Mouse (Mus musculus) right cerebral cortex, postnatal 14 days (tissue): Measurements from ENCODE around the gene Slc36a2.

Experiments used
- DNase-seq: peaks from one replicate; pipeline ENCODE4 v3.0.0; 2022

Gene Slc36a2

GRCm38 (mm10) chr11:55184733-55185291 is at the start of gene Slc36a2:
Slc36a2 (minus strand) TSS chr11:55185077.
- no peak for DNase-seq

DNA sequence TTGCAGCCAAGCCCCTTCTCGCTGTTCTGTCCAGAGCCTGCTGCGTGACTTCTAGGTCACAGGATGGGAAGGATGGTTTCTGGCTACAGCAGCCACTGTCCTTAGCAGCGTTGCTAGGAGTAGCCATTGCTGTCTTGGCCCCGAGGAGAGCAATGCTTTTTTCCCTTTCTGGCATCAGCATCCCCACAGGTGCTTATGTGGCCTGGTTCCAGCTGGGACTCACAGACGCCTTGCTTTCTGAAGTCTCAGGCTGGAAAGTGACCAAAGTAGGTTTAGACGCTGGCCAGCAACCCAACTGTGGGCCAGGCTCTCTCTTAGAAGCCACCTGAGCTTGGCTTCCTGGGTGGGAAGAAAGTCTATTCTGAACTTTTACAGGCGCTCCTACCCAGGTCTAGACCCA is 49.4 kb upstream of the Slc36a2 start:
- DNase-seq, result no peak

GRCm38 (mm10) chr11:55231034-55231433 is 46.2 kb upstream of the Slc36a2 start:
- DNase-seq, result no peak

DNA sequence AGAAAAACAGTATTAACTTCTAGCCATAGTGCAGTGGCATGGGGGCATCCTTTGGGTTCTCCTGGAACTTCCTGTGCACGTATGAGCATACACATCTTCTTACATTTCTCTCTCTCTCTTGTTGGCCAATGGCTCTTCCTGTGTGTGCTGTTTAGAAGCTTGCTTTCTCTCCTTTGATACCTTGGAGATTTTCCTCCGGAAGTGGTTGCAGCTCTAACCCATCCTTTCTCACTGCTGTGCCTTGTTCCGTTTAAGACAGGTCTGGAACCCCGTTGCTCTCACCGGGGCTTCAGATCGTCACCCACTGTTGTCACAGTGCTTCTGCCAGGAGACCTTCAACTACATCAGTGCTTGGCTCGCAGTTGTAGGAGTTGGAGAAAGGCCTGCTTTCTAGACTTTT is 36.4 kb upstream of the Slc36a2 start:
- DNase-seq, result no peak

DNA sequence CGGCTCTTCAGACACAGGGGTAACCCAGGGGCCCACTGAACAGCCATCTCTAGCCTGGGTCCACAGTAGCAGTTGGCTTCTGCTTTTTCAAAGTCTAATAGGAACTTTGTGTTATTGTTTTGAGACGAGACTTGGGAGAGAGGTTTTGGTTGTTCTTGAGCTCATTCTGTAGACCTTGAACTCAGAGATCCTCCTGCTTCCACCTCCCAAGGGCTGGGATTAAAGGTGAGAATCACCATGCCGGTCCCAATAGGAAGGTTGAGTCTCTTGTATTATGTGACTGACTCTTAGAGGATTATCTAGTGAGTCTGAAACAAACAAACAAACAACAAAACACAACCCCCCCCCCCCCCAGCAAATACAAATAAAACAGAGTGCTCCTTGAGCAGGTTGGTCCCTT is 33.6 kb upstream of the Slc36a2 start:
- no peak for DNase-seq

DNA sequence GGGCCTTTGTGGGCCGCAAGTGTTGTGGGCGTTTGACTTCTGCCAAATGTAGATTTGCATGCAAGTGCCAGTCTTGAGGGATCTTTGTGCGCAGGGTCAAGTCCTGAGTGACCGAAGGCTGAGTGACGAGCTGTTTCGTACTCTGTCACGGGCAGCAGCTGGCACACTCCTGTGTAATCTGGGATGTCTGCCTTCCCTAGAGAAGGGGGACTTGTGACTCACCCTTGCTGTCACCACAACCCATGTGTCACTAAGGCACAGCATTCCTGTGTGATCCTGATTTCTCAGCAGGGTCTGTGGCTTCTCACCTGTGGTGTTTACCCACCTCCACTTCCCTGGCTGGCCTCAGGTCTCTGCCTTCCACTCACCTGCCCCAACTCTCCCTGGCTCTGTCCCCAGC is 33.0 kb upstream of the Slc36a2 start:
- DNase-seq, result no peak

GRCm38 (mm10) chr11:55217418-55217817 is 32.5 kb upstream of the Slc36a2 start:
- DNase-seq, result no peak

DNA sequence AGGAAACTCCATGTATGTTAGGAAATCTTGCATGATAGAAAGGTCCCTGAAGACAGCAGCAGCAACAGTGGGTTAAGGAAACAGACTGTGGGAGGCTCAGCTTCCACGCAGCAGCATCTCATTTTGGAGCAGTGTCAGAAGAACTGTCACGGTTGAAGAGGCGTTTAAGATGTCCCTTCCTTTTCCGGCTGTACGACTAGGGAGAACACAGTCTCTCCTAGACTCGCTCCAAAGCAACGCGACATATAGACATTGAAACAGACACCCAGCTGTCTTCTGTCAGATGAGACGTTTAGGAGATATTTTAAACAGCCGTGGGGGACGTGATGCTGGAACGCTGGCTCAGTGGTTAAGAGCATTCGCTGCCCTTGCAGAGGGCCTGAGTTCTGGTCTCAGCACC is 32.0 kb upstream of the Slc36a2 start:
- DNase-seq, result no peak

- DNase-seq, result no peak
Measured at GRCm38 (mm10) chr11:55216061-55216460, 31.2 kb upstream of the Slc36a2 start.

DNA sequence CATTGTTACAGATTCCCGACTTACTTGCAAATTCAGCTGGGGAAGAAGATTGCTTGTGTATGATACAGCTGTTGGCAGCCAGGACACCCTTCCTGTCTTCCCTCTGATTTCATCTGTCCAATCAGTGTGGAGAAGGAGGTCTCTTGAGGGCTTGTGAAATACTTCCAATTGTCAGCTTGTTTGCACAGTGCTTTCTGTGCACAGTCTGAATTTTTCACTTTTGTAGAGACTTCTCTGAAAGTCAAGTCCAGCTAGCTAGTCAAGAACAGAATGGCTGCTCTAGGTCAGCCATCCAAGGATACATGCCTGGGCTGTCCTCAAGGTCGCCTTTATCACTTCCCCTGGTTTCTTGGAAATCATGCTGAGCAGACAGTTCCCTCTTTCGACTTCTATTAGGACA is 30.1 kb upstream of the Slc36a2 start:
- DNase-seq, result no peak

DNA sequence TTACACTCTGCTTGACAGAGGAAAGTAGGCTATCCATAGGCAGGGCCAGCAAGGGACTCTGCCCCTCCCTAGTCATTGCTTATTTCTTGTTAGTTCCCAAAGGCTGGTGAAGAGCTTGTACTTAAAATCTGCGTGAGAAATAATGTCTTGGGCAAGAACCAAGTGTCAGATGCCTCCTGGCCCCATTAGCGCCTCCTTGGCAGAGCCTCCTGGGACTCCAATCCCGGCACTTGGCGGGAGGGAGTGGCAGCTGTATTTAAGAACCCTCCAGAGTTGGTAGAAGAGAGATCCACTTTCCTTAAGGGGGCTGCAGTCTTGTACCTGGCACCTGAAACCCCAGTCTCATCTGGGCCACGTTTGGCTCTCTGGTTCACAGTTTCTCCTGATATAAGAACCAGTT is 29.3 kb upstream of the Slc36a2 start:
- no peak for DNase-seq

GRCm38 (mm10) chr11:55213518-55213917 is 28.6 kb upstream of the Slc36a2 start:
- no peak for DNase-seq

- DNase-seq, result no peak
Measured at GRCm38 (mm10) chr11:55209626-55210353, 24.9 kb upstream of the Slc36a2 start.

DNA sequence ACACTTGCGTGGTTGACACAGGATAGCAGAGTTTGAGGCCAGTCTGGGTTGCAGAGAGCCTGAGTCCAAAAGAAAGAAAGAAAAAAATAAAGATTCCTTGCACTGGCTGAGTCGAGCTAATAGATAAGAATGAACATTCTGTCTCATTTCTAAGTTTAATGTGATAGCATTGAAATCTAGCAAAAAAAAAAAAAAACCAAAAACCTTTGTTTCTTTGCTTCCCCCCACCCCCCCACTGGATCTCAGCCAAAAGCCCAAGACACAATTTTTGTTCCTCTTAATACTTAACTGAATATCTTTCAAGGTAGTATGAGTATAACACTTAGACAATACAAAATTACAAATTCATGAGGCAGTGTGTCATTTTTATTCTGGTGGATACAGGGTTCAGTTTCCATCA is 24.2 kb upstream of the Slc36a2 start:
- no peak for DNase-seq

DNA sequence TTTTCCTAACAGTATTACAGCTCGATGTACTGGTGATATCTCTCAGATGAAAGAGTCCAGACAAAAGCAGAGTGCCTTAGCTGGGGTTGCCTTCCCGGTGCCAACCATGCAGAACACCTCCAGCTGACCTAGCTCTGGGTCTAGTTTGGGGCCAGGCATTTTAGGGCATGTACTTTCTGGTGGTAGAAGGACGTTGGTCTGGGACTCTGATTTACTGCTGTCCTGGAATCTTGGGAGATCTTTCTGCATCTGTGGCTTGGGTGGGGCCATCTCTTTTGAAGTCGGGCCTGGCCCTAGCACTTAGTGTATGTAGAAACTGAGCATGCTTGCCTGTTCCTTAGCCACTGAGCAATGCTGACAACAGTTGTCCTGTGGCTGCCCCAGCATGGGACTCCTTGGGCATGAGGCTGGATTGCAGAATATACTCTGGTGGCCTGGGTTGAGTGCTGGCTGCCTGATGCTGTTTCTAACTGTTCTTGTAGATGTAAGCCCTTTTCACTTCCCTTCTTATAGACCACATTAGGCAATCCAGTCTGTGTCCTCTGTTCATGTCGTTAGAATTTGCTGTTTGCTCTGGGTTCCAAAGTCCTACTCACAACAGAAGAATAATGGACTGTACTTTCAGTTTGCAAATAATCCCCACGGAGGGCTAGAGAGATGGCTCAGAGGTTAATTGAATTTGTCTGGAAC is 23.3 kb upstream of the Slc36a2 start:
- no peak for DNase-seq

DNA sequence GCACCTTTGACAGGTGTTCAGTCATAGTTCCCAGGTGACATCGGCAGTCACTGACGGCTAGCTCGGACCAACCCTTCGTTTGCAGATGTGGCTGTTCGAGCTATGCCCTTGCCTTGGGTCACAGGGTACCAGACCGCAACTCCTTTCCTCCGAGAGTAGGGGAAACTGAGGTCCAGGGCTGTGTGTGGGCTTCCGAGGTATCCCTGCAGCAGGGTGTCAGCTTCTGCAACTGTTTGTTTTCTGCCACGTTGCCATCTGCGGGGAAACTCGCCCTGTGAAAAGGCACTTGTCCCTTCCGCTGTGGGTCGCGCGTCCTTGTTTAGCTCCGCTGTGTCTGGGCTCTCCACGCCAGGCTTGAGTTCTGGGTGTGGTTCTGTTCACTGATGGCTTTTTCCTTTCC is 19.7 kb upstream of the Slc36a2 start:
- DNase-seq, result peak; percentile 31

DNA sequence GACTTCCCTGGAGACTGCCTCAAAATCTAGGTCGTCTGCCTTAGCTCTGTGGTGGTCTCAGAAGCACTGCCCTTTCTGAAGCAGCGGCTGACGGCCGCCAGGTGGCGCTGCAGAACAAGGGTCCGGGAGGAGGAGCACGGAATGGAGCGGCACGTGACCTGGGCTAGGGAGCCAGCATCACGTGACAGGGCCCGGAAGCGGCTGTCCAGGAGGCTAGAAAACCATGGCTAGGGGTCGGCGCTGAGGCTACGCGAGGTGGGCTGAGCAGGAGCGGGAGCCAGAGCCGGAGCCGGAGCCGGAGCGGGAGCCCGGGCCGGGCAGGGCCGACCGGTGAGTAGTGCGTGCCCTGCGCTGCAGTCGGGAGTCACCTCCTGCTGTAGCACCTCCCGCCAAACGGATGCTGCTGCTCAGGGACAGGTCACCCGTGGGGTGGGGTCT is 19.3 kb upstream of the Slc36a2 start, which contains the start of gene Slc36a1:
Slc36a1 (plus strand) TSS at position 192 of the 438 bp plus-strand sequence.
- peak; percentile 99 for DNase-seq

GRCm38 (mm10) chr11:55197740-55198510 is 13.0 kb upstream of the Slc36a2 start:
- DNase-seq, result no peak

- no peak for DNase-seq
Measured at GRCm38 (mm10) chr11:55197086-55197485, 12.2 kb upstream of the Slc36a2 start.

- no peak for DNase-seq
Measured at GRCm38 (mm10) chr11:55190216-55190615, 5.3 kb upstream of the Slc36a2 start.

DNA sequence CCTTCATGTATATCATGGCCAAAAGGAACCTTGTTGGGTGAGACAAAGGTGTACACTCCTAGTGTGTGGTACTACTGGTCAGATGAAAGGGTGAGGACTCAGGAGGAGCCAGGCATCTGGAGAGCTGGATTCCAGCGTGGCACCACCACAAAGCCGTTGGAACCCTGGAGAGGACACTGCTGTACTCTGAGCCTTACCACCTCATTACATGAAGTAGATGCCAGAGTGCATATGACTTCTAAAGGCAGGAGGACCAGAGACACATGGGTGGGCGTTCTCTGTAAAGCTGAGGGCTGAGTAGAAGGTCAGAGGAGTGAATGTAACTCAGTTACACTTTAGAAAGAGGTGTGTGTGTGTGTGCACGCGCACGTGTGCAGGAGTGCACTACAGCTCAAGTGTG is 2.9 kb upstream of the Slc36a2 start:
- DNase-seq, result no peak

GRCm38 (mm10) chr11:55187292-55187691 is 2.4 kb upstream of the Slc36a2 start:
- no peak for DNase-seq

- no peak for DNase-seq
Measured at GRCm38 (mm10) chr11:55184246-55184645, 631 bp downstream of the Slc36a2 start.
